Mouse (Mus musculus) embryonic fibroblast, embryonic 13.5 days (primary cell): ENCODE measurements around the gene Dxo. TPM values are rescaled to one million over a fixed set of nuclear protein-coding genes. Genes with fewer than 3 reads are reported as not detected.
"Not testable (repeated sequence)": the region's sequence is repeated elsewhere in the genome, so short reads cannot be mapped to it uniquely, and the experiment has no call there.

Source experiments
- H3K27ac ChIP-seq: 2 replicates; pipeline ENCODE4 v1.5.1; 2012; ENCODE audit warnings: low read length, control low read depth, inconsistent platforms; ENCODE audit not compliant: insufficient read depth
- H3K4me1 ChIP-seq: 2 replicates; pipeline ENCODE4 v1.6.1; 2011; ENCODE audit warnings: low read length; ENCODE audit not compliant: control insufficient read depth, insufficient read depth
- H3K4me3 ChIP-seq: 2 replicates; pipeline ENCODE4 v1.5.1; 2011; ENCODE audit warnings: mild to moderate bottlenecking, control low read depth, low read length; ENCODE audit not compliant: insufficient read depth
- CTCF ChIP-seq: IDR thresholded peaks from 2 replicates; pipeline ENCODE4 v1.5.1; 2011; ENCODE audit warnings: mild to moderate bottlenecking, control low read depth, low read length, moderate library complexity, borderline replicate concordance; ENCODE audit not compliant: insufficient read depth
- POLR2A ChIP-seq: IDR thresholded peaks from 2 replicates; pipeline ENCODE4 v1.6.1; 2011; ENCODE audit warnings: low read depth, mild to moderate bottlenecking, control low read depth, low read length, moderate library complexity
- polyA plus RNA-seq: library from polyadenylated mRNA; stranded (reverse); fragments of >200 nt; gene quantifications from 2 replicates; pipeline ENCODE4 v1.2.4, GENCODE M21; 2011; ENCODE audit warnings: low read depth; ENCODE audit not compliant: missing spikeins, insufficient read length

Dxo gene
- polyA plus RNA-seq, 1 experiment = 25.0 TPM

GRCm38 (mm10) chr17:34804871-34805562, 31.8 kb upstream of the Dxo start:
- TF ChIP-seq CTCF (no peak), POLR2A (no peak)
- H3K27ac ChIP-seq = no peak overlapping the region

DNA sequence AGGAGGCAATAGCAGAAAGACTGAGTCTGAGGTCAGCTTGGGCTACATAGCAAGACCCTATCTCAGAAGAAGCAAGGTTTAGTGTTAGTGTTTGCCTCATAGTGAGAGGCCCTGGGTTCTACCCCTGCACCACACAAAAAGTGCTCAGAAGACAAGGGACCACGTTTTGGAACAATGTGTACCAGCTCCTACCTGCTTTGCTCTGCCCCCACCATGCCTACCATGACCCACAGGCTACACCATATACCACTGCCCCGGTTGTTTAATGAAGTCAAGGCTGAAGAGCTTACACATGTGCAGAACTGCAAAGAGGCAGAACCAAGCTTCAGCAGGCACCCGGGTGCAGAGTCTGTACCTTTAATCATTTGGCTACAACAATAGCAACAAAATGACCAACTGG, 29.6 kb upstream of the Dxo start:
- TF ChIP-seq CTCF (no peak), POLR2A (no peak)
- Histone ChIP-seq H3K4me3 (no peak overlapping the region), H3K27ac (no peak overlapping the region), H3K4me1 (no peaks in the 10 kb centered on the region)

More at GRCm38 (mm10) chr17:34804871-34805562, 31.8 kb upstream of the Dxo start:
- no peaks in the 10 kb centered on the region for H3K4me1 ChIP-seq
- no peak overlapping the region for H3K4me3 ChIP-seq

GRCm38 (mm10) chr17:34808599-34809205, 28.1 kb upstream of the Dxo start:
- no peaks in the 10 kb centered on the region for H3K4me1 ChIP-seq
- H3K27ac ChIP-seq = no peak overlapping the region
- H3K4me3 ChIP-seq = no peak overlapping the region
- no peak for TF ChIP-seq CTCF
- TF ChIP-seq POLR2A = no peak

GRCm38 (mm10) chr17:34810411-34810810, 26.4 kb upstream of the Dxo start:
- H3K4me1 ChIP-seq, H3K27ac ChIP-seq, H3K4me3 ChIP-seq: not testable (repeated sequence)

DNA sequence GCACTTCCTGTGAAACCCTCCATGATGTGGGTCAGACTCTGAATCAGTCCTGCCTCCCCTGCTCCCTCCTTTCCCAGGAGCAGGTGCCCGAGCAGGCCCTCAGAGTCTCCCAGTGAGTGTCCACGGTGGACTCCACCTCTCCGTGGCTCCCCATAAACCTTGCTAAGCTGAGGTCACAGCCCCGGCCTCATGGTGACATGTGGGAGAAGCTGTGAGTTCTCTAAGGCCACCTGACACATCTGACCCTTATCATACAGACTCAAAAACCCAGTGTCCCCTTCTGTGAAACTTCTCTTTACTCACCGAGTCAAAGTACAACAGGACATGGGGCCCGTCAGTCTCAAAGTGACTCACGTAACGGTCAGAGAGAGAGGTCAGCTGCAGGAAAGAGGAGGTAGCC, 26.0 kb upstream of the Dxo start:
- not testable (repeated sequence) for H3K4me1 ChIP-seq, H3K27ac ChIP-seq, H3K4me3 ChIP-seq

GRCm38 (mm10) chr17:34811275-34811674, 25.5 kb upstream of the Dxo start:
- TF ChIP-seq POLR2A (no peak), CTCF (no peak)
- Histone ChIP-seq H3K4me3 (no peak overlapping the region), H3K4me1 (no peaks in the 10 kb centered on the region), H3K27ac (no peak overlapping the region)

DNA sequence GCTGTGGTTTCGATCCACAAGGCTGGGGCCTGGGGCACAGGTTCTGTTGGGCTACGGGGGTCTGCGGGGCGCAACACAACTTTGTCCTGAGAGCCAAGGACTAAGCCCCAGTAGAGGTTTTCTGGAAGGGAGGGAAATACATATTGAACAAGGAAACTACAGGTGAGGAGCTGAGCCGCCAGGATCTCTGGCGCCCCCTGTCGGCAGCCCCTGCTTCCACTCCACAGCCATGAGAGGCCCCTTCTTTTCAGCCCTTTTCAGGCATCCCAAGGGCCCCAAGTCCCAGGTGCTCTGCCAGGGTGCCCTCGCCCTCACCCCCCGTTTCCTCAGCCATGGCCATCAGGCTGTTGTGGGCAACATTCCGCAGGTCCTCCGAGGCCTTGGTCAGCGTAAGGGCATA, 23.1 kb upstream of the Dxo start:
- not testable (repeated sequence) for H3K27ac ChIP-seq, H3K4me3 ChIP-seq, H3K4me1 ChIP-seq
- TF ChIP-seq CTCF = 0 out of 2 replicates have a peak, but pooled peaks have one; percentile 19

DNA sequence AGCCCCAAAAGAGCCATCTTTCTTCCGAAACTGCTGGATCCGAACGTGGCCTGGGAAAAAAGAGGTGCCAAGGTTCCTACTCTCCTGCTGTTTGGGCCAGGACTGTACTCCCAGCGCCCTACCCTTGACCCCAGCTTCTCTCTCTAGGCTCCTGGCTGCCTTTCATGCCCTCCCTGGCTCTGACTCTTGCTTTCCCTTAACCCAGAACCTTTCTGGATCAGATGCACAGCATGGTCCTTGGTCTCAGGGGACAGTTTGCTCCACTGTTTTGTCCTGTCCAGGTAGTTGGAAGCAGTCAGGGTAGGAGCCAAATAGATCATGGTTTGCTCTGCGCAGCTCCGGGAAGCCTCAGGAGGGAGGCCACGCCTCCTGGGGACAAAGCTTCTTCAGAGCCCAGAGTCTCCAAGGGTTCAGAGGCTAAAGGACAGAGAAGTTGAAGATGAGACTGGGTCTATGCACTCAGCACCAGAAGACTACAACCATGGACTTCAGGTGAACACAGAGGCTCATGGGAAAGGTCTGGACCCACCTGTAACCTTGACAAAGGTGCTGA, 21.9 kb upstream of the Dxo start:
- Histone ChIP-seq H3K4me1 (no peaks in the 10 kb centered on the region), H3K4me3 (no peak overlapping the region), H3K27ac (no peak overlapping the region)
- TF ChIP-seq CTCF (no peak), POLR2A (no peak)

GRCm38 (mm10) chr17:34830776-34831175, 6.0 kb upstream of the Dxo start:
- not testable (repeated sequence) for H3K4me1 ChIP-seq, H3K27ac ChIP-seq, H3K4me3 ChIP-seq

GRCm38 (mm10) chr17:34836155-34836855, 514 bp upstream of the Dxo start:
- Histone ChIP-seq H3K4me1 (peaks cover 7% of the 10 kb centered on the region), H3K27ac (peak overlapping the region; percentile 75), H3K4me3 (peak overlapping the region; percentile 85)
- TF ChIP-seq CTCF (no peak), POLR2A (no peak)
